Mouse (Mus musculus) liver, adult 2 months (tissue): Measurements from ENCODE around the gene Peg3.

Source experiments
- CTCF ChIP-seq: fragments of 200-500 bp; IDR thresholded peaks from 2 replicates; pipeline ENCODE4 v1.5.1; 2011; ENCODE audit warnings: low read depth, low read length, control low read depth
- POLR2A ChIP-seq: fragments of 200-500 bp; IDR thresholded peaks from 2 replicates; pipeline ENCODE4 v1.6.1; 2011; ENCODE audit warnings: low read length, control low read depth; ENCODE audit not compliant: insufficient read depth; ENCODE audit errors: extremely low read depth

DNA sequence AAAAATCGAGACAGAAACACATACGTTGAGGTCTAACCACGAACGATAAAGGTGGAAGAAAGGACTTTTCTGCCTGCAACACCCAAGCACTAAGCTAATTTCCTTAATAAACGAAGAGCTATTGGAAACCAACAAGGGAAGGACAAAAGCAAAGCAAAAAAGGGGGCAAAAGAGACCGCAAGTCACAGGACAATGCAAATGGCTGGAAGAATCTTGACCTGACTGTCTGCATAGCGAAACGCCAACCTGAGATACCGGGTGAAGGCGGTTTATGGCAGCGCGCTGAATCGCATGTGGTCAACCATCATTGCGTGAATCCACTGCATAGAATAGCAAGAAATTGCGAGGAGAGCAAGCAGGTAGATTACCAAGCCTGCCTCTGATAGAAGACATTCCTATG is 570 bp upstream of the Peg3 start:
- TF ChIP-seq CTCF: no peak
- no peak for TF ChIP-seq POLR2A
